Mouse (Mus musculus) hindbrain, embryonic 16.5 days (tissue): Measurements from ENCODE around the gene Gas2l1. TPM values are rescaled to one million over a fixed set of nuclear protein-coding genes. Genes with fewer than 3 reads are reported as not detected.

Experiments
- ATAC-seq: fragments of 200-750 bp; cut with Nextera tagmentation; 2 replicates; pipeline ENCODE4 v1.8.0; 2017; ENCODE audit warnings: moderate TSS enrichment, moderate library complexity
- H3K27ac ChIP-seq: fragments of 300-500 bp; sonication (generic); 2 replicates; pipeline ENCODE4 v1.5.1; 2014; ENCODE audit warnings: low read depth, mild to moderate bottlenecking, control low read depth, low read length, moderate library complexity
- H3K27me3 ChIP-seq: fragments of 300-500 bp; sonication (generic); replicated peaks from 2 replicates; pipeline ENCODE4 v1.6.1; 2014; ENCODE audit warnings: low read length; ENCODE audit not compliant: control insufficient read depth, insufficient read depth
- H3K36me3 ChIP-seq: fragments of 300-500 bp; sonication (generic); 2 replicates; pipeline ENCODE4 v1.6.1; 2014; ENCODE audit warnings: mild to moderate bottlenecking, low read length, moderate library complexity, mixed read lengths; ENCODE audit not compliant: control insufficient read depth, insufficient read depth
- H3K4me1 ChIP-seq: fragments of 300-500 bp; sonication (generic); 2 replicates; pipeline ENCODE4 v1.6.1; 2014; ENCODE audit warnings: low read depth, low read length; ENCODE audit not compliant: control insufficient read depth, insufficient read depth
- H3K4me2 ChIP-seq: fragments of 300-500 bp; sonication (generic); 2 replicates; pipeline ENCODE4 v1.6.1; 2014; ENCODE audit warnings: mild to moderate bottlenecking, low read length, control low read depth, moderate library complexity
- H3K4me3 ChIP-seq: fragments of 300-500 bp; sonication (generic); 2 replicates; pipeline ENCODE4 v1.5.1; 2014; ENCODE audit warnings: mild to moderate bottlenecking, low read length, control low read depth, moderate library complexity
- H3K9ac ChIP-seq: fragments of 300-500 bp; sonication (generic); 2 replicates; pipeline ENCODE4 v1.6.1; 2014; ENCODE audit warnings: low read depth, mild to moderate bottlenecking, control low read depth, low read length, moderate library complexity
- H3K9me3 ChIP-seq: fragments of 300-500 bp; sonication (generic); 2 replicates; pipeline ENCODE4 v1.6.1; 2014; ENCODE audit warnings: mild to moderate bottlenecking, low read length, moderate library complexity; ENCODE audit not compliant: control insufficient read depth
- WGBS: fragments of 180-500 bp; shearing (Covaris S2); extraction: QIAGEN DNeasy Blood & Tissue Kit; methylation state at CpG from one replicate; pipeline ENCODE4 v1.1.7; 2014; 5-methylcytosine and 5-hydroxymethylcytosine counted together
- microRNA-seq: library from miRNA; unstranded; fragments of <30 nt; microRNA quantifications from one replicate; pipeline ENCODE4, GENCODE M21; 2017
- polyA plus RNA-seq: library from polyadenylated mRNA; unstranded; fragments of >200 nt; fragmentation: Nextera tagmentation; extraction: Ambion mirVana; gene quantifications from 2 replicates; pipeline ENCODE4 v1.2.1, GENCODE M21; 2015

The Gas2l1 gene
- polyA plus RNA-seq, 1 experiment from 2014 or later = 19.1 TPM

DNA sequence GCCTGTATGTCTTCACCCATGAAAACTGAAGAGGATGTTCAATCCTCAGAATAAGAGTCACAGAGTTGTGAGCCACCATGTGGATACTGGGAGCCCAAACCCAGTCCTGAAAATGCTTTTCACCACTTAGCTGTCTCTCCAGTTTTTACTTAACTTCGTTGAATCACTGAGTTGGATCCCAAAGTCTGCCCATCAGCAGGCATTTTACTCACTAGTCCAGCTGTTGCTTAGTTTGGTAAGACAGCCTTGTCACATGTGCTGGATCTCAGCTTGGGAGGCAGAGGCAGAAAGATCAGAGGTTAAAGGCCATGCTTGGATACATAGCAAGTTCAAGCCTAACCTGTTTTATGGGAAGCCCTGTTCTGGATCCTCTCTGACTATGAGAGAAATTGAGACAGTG is 54.9 kb downstream of the Gas2l1 start:
- no peaks in the 10 kb centered on the region for H3K4me1 ChIP-seq
- H3K27ac ChIP-seq = no peak overlapping the region
- peaks cover 12% of the 10 kb centered on the region; the same call in 1 of the 2 replicates for H3K36me3 ChIP-seq
- no peak overlapping the region for H3K9ac ChIP-seq
- ATAC-seq = no peak
- H3K27me3 ChIP-seq = no peaks in the 10 kb centered on the region
- H3K4me3 ChIP-seq = no peak overlapping the region
- H3K4me2 ChIP-seq = no peak overlapping the region
- H3K9me3 ChIP-seq = no peaks in the 10 kb centered on the region
- 81% methylated on average over 1 of the region's 1 CpGs for WGBS

DNA sequence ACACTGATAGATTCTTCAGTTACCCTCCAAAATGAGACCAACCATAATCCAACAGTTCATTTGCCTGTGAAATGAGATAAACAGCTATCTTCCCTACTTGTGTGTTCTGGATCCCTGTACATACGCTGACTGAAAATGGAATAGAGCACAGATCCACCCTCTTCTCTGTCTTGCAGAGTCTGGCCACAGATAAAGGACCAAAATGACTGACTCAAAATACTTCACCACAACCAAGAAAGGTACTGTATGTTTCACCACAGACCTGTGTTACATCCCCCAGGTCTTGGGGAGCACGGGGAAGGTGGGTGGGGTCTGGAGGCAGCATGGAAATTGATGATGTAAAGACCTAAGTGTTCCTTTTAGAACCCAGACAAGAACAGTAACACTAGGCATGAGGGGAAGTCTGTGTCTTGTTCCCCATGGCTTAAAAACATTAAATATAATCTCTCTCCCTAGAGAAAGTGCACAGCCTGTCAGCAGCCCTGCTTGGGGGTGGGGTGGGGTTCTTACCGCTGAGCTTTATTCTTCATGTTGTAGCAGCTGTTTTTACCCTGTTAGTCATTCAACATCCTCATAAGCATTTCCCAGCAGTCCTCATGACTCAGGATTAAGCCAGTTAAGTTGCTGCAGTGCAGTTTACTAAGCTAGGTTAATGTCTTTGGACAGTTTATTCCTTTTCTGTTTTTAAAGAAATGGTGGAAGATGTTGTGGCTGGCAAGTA is 55.6 kb downstream of the Gas2l1 start:
- Histone ChIP-seq H3K9me3 (no peaks in the 10 kb centered on the region), H3K4me3 (no peak overlapping the region), H3K36me3 (peaks cover 11% of the 10 kb centered on the region; the same call in 1 of the 2 replicates), H3K4me1 (no peaks in the 10 kb centered on the region), H3K27me3 (no peaks in the 10 kb centered on the region), H3K4me2 (no peak overlapping the region), H3K27ac (no peak overlapping the region), H3K9ac (no peak overlapping the region)
- ATAC-seq = no peak
- 81% methylated on average over 3 of the region's 3 CpGs for WGBS

DNA sequence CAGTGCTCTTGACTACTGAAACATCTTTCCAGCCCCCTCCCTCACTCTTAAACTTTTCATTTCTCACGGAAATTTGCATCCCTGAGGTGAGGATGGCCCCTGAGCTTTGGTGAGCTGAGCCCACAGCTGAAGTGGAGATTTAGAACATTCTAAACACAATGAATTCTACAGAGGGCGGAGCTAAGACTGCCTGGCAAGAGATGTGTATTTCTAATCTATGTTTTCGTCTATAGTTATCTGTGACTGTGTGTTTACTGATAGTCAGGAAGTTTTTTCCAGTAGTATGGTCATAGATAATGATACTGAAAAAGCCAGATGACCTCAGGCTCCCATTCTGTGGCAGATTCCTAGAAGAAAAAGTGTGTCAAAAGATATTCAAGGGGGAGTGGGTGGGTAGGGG is 56.3 kb downstream of the Gas2l1 start:
- no peak overlapping the region for H3K4me3 ChIP-seq
- no peaks in the 10 kb centered on the region for H3K27me3 ChIP-seq
- H3K36me3 ChIP-seq = peaks cover 6% of the 10 kb centered on the region; the same call in 1 of the 2 replicates
- no peak overlapping the region for H3K9ac ChIP-seq
- no peak for ATAC-seq
- H3K9me3 ChIP-seq = no peaks in the 10 kb centered on the region
- H3K27ac ChIP-seq = no peak overlapping the region
- no peaks in the 10 kb centered on the region for H3K4me1 ChIP-seq
- WGBS = 85% methylated on average over 3 of the region's 3 CpGs
- no peak overlapping the region for H3K4me2 ChIP-seq

DNA sequence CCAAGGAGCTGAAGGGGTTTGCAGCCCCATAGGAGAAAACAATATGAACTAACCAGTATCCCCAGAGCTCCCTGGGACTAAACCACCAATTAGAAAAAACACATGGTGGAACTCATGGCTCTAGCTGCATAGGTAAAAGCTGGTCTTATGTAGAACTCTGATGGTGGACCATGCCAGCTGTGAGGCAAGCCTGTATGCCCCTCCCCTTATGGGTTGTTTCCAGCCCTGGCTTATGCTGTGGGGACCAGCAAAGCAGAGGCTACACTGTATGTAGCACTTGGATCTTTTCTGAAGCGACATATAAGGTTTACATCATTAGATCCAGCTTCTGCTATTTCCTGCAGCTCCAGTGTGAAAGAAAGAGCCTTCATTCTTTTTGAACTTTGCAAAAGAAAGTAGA is 57.9 kb downstream of the Gas2l1 start:
- no peak overlapping the region for H3K4me2 ChIP-seq
- no peaks in the 10 kb centered on the region for H3K9me3 ChIP-seq
- H3K27ac ChIP-seq = no peak overlapping the region
- no peaks in the 10 kb centered on the region for H3K4me1 ChIP-seq
- 86% methylated on average over 1 of the region's 1 CpGs for WGBS
- H3K9ac ChIP-seq = no peak overlapping the region
- no peak overlapping the region for H3K4me3 ChIP-seq
- ATAC-seq = no peak
- H3K27me3 ChIP-seq = no peaks in the 10 kb centered on the region
- H3K36me3 ChIP-seq = peaks cover 6% of the 10 kb centered on the region; the same call in 1 of the 2 replicates

DNA sequence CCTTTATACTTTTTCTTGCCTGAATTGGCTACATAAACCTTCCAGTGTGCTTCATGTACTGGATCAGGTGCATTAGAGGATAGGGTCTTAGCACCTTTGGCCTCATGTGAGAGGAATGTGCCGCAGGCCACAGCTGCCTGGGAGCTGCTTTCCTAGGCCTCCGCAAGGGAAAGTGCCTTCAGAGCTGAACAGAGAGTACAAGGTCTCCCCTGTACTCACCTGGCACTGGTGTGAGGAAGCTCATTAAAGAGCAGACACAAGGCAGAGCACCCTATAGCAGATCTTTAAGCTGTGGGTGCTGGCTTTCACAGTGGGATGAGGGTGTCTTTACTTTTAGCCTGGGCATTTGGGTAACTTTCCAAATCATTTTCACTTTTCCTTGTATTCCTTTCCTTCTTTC is 59.6 kb downstream of the Gas2l1 start:
- no peaks in the 10 kb centered on the region for H3K27me3 ChIP-seq
- H3K4me3 ChIP-seq = no peak overlapping the region
- no peak overlapping the region for H3K9ac ChIP-seq
- no peak overlapping the region for H3K27ac ChIP-seq
- H3K4me1 ChIP-seq = no peaks in the 10 kb centered on the region
- no peaks in the 10 kb centered on the region for H3K9me3 ChIP-seq
- peaks cover 6% of the 10 kb centered on the region; the same call in 1 of the 2 replicates for H3K36me3 ChIP-seq
- no peak for ATAC-seq
- no peak overlapping the region for H3K4me2 ChIP-seq
- 94% methylated on average over 2 of the region's 2 CpGs for WGBS

Small RNA genes lying within 50 kb of the gene (microRNA-seq; reads per million reads assigned to microRNA genes)
- not detected for gene Gm47296

Other genes with a start within 250 kb of the Gas2l1 start
- 68.1 and 74.8 TPM in 2 replicates for gene Nf2, start 215.8 kb downstream of the Gas2l1 start, polyA plus RNA-seq
- 131 and 134 TPM in 2 replicates for gene Nipsnap1, start 191.4 kb downstream of the Gas2l1 start, polyA plus RNA-seq
- gene Thoc5, start 170.0 kb downstream of the Gas2l1 start, polyA plus RNA-seq = 45.2 and 49.5 TPM in 2 replicates
- 11.9 and 14.3 TPM in 2 replicates for gene Nefh, start 117.3 kb downstream of the Gas2l1 start, polyA plus RNA-seq
- 102 and 116 TPM in 2 replicates for gene Ap1b1, start 78.5 kb downstream of the Gas2l1 start, polyA plus RNA-seq
- gene Rasl10a, start 7.2 kb downstream of the Gas2l1 start, polyA plus RNA-seq = 2.0 TPM in 2 replicates
- gene Rhbdd3, start 33.6 kb upstream of the Gas2l1 start, polyA plus RNA-seq = 43.3 and 45.0 TPM in 2 replicates
- 520 and 571 TPM in 2 replicates for gene Ewsr1, start 33.9 kb upstream of the Gas2l1 start, polyA plus RNA-seq
- 15.8 and 18.2 TPM in 2 replicates for gene Emid1, start 86.9 kb upstream of the Gas2l1 start, polyA plus RNA-seq
- gene Kremen1, start 196.2 kb upstream of the Gas2l1 start, polyA plus RNA-seq = 4.8 and 7.1 TPM in 2 replicates